Mouse (Mus musculus) spleen, embryonic (tissue): Measurements from ENCODE around the gene Efcab11.
"Not testable (repeated sequence)": the region's sequence is repeated elsewhere in the genome, so short reads cannot be mapped to it uniquely, and the experiment has no call there.

Experiments used
- CTCF ChIA-PET: fragments of 350-600 bp; sonication (Branson Sonifier 250); formaldehyde crosslinking; loops from one replicate; lab custom pipeline; 2022; lab: Charles Lee

The Efcab11 gene

GRCm38 (mm10) chr12:99818006-99818405, 66.2 kb downstream of the Efcab11 start:
- CTCF ChIA-PET: not testable (repeated sequence)

- CTCF ChIA-PET: no interaction called here
Observed at GRCm38 (mm10) chr12:99815244-99815643, 69.0 kb downstream of the Efcab11 start.

GRCm38 (mm10) chr12:99807891-99808290, 76.3 kb downstream of the Efcab11 start:
- CTCF ChIA-PET: no interaction called here

- CTCF ChIA-PET: not testable (repeated sequence)
Observed at GRCm38 (mm10) chr12:99806741-99807140, 77.5 kb downstream of the Efcab11 start.

- CTCF ChIA-PET: no interaction called here
Observed at GRCm38 (mm10) chr12:99795921-99796320, 88.3 kb downstream of the Efcab11 start.

GRCm38 (mm10) chr12:99794792-99795620, 89.2 kb downstream of the Efcab11 start:
- CTCF ChIA-PET: no interaction called here

GRCm38 (mm10) chr12:99794158-99794515, 90.1 kb downstream of the Efcab11 start:
- CTCF ChIA-PET: no interaction called here

GRCm38 (mm10) chr12:99793465-99794157, 90.6 kb downstream of the Efcab11 start:
- CTCF ChIA-PET: no interaction called here

GRCm38 (mm10) chr12:99789283-99789960, 94.8 kb downstream of the Efcab11 start:
- CTCF ChIA-PET: interaction anchor here (1.2 kb wide), 1 partner anchor 8 kb away, joined by 3 read pairs; no protein-coding TSS in a partner anchor

- CTCF ChIA-PET: interaction anchor here (0.7 to 1.2 kb wide), 3 partner anchors 8 to 164 kb away, joined by 3 read pairs; no protein-coding TSS in a partner anchor
Observed at GRCm38 (mm10) chr12:99781774-99782173, 102.5 kb downstream of the Efcab11 start.

GRCm38 (mm10) chr12:99780396-99780795, 103.8 kb downstream of the Efcab11 start:
- CTCF ChIA-PET: interaction anchor here (0.6 kb wide), 1 partner anchor 64 kb away, joined by 3 read pairs; no protein-coding TSS in a partner anchor

GRCm38 (mm10) chr12:99779908-99780307, 104.3 kb downstream of the Efcab11 start:
- CTCF ChIA-PET: no interaction called here

GRCm38 (mm10) chr12:99776497-99777139, 107.6 kb downstream of the Efcab11 start:
- CTCF ChIA-PET: interaction anchor here (0.6 kb wide), 2 partner anchors 149 to 466 kb away, joined by 3 to 5 read pairs; no protein-coding TSS in a partner anchor

GRCm38 (mm10) chr12:99774864-99775263, 109.4 kb downstream of the Efcab11 start:
- CTCF ChIA-PET: interaction anchor here (0.6 kb wide), 1 partner anchor 32 kb away, joined by 3 read pairs; no protein-coding TSS in a partner anchor

GRCm38 (mm10) chr12:99773636-99774193, 110.5 kb downstream of the Efcab11 start:
- CTCF ChIA-PET: no interaction called here

- CTCF ChIA-PET: no interaction called here
Observed at GRCm38 (mm10) chr12:99771018-99771417, 113.2 kb downstream of the Efcab11 start.

- CTCF ChIA-PET: interaction anchor here (0.7 to 1.1 kb wide), 2 partner anchors 13 to 158 kb away, joined by 3 read pairs; no protein-coding TSS in a partner anchor
Observed at GRCm38 (mm10) chr12:99769626-99770025, 114.6 kb downstream of the Efcab11 start.

- CTCF ChIA-PET: no interaction called here
Observed at GRCm38 (mm10) chr12:99767691-99768090, 116.5 kb downstream of the Efcab11 start.

GRCm38 (mm10) chr12:99765979-99766378, 118.3 kb downstream of the Efcab11 start:
- CTCF ChIA-PET: no interaction called here

- CTCF ChIA-PET: no interaction called here
Observed at GRCm38 (mm10) chr12:99764053-99764452, 120.2 kb downstream of the Efcab11 start.
